Mouse (Mus musculus) gastrocnemius, adult 2 months (tissue): ENCODE measurements at regions not wholly inside any gene's neighbourhood (a gene's known extent, or its start where the extent isn't known, plus 50 kb on each side); places are given as distances from the start of the nearest gene placed in this dataset.

Experiments
- DNase-seq: peaks from one replicate; pipeline ENCODE4 v3.0.0; 2022
- H3K27ac ChIP-seq: fragments of 200-600 bp; 2 replicates; pipeline ENCODE4 v1.8.1; 2022; ENCODE audit warnings: mild to moderate bottlenecking
- H3K4me3 ChIP-seq: fragments of 200-600 bp; 2 replicates; pipeline ENCODE4 v1.8.1; 2022; ENCODE audit warnings: mild to moderate bottlenecking, moderate library complexity
- CTCF ChIP-seq: fragments of 200-600 bp; IDR thresholded peaks from 2 replicates; pipeline ENCODE4 v1.8.1; 2022; ENCODE audit warnings: antibody characterized with exemption, mild to moderate bottlenecking, moderate library complexity
- intact Hi-C: fragments of 180-260 bp; cut with DNase I; formaldehyde crosslinking; loops from one replicate; pipeline ENCODE4 v1.15.1; 2025

- H3K4me3 ChIP-seq: no peak overlapping the region
- intact Hi-C loops: no loop called here
- peak; percentile 90 for DNase-seq
- H3K27ac ChIP-seq: peak overlapping the region; percentile 92
- no peak for TF ChIP-seq CTCF
Measured at GRCm38 (mm10) chr2:167752805-167753556, 63.4 kb upstream of the Tmem189 start.

DNA sequence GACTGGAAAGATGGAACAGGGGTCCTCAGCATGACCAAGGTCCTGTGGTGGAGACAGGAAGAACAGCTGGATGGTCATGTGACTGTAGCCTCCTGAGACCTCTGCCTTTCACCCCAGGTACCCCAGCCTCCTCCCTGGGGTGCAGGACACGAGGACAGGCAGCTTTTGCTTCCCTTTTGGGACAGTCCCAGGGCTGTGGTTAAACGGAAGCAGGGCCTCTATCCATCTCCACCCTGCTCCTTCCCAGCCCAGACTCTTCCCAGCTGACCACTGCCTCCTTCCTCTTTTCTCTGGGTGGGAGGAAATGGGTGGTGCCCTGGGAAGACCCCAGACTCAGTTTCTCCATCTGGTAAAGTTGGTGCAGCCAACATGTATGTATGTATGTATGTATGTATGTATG lies 62.0 kb upstream of the Tmem189 start:
- TF ChIP-seq CTCF: no peak
- no peak overlapping the region for H3K27ac ChIP-seq
- DNase-seq: no peak
- intact Hi-C loops: no loop called here
- H3K4me3 ChIP-seq: no peak overlapping the region

GRCm38 (mm10) chr2:167748297-167748696 lies 58.7 kb upstream of the Tmem189 start:
- H3K4me3 ChIP-seq: no peak overlapping the region
- intact Hi-C loops: no loop called here
- TF ChIP-seq CTCF: no peak
- no peak overlapping the region for H3K27ac ChIP-seq
- no peak for DNase-seq

- no peak overlapping the region for H3K27ac ChIP-seq
- no peak for DNase-seq
- H3K4me3 ChIP-seq: no peak overlapping the region
- TF ChIP-seq CTCF: no peak
- intact Hi-C loops: no loop called here
Measured at GRCm38 (mm10) chr2:167747164-167747843, 57.7 kb upstream of the Tmem189 start.

GRCm38 (mm10) chr2:167746344-167746743 lies 56.7 kb upstream of the Tmem189 start:
- Histone ChIP-seq H3K4me3 (no peak overlapping the region), H3K27ac (no peak overlapping the region)
- intact Hi-C loops: no loop called here
- no peak for DNase-seq
- TF ChIP-seq CTCF: no peak

DNA sequence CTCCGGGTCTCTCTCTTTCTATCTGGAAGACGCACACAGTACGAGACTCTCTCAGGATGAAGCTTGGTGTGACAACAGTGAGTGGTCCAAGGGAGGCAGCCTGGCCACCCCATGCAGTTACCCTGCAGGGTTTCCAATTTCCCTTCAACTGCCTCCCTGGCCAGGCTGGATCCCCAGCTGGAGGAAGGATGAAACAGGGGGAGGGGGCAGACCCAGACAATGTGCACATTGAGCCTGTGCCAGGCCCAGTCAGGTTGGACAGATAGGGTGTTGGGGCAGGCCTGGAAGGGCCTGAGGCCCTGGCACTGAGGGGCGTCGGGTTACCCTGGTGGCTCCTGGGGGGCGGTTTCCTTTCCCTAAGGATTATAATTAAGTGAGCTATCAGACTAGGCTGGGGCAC lies 55.8 kb upstream of the Tmem189 start:
- Histone ChIP-seq H3K4me3 (no peak overlapping the region), H3K27ac (0 out of 2 replicates have a peak overlapping the region, but pooled peaks have one; percentile 24)
- no peak for DNase-seq
- intact Hi-C loops: no loop called here
- no peak for TF ChIP-seq CTCF

DNA sequence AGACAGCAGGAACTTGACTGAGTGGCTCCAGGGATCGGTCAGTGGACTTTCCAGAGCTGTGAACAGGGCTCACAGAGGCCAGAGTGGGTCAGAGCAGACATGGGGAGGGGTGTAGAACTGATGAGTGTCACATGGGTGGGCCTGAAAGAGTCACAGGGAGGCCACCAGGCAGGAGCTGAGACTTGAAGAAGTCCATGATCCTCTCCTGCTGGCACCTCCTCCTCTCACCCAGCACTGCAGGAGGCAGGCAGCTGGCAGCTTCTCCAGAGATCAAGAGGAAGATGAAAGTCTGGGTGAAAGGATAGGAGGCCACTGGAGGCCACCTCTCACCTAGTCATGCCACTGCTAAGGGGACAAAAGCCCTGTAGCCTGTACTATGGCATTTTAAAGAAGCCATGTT lies 54.5 kb upstream of the Tmem189 start:
- DNase-seq: no peak
- Histone ChIP-seq H3K27ac (no peak overlapping the region), H3K4me3 (no peak overlapping the region)
- no peak for TF ChIP-seq CTCF
- intact Hi-C loops: no loop called here

DNA sequence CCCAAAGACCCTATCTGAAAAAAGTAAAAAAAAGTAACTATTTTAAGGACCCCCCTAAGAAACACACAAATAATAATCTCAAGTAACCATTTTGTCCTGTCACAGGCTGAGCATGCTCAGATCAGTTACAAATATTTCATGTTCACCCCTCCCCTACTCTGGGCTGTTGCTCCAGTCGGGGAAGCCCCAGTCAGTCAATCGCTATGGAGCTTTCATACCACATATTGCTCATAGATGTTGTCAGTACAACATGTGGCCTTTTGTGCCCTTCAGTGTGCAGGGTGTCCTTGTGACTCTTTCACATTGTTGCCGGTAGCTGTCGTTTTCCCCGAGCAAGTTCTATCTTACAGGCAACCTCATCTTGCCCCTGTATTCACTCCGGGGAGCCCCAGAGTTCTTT lies 52.9 kb upstream of the Tmem189 start:
- TF ChIP-seq CTCF: no peak
- intact Hi-C loops: no loop called here
- no peak for DNase-seq
- no peak overlapping the region for H3K27ac ChIP-seq
- no peak overlapping the region for H3K4me3 ChIP-seq

DNA sequence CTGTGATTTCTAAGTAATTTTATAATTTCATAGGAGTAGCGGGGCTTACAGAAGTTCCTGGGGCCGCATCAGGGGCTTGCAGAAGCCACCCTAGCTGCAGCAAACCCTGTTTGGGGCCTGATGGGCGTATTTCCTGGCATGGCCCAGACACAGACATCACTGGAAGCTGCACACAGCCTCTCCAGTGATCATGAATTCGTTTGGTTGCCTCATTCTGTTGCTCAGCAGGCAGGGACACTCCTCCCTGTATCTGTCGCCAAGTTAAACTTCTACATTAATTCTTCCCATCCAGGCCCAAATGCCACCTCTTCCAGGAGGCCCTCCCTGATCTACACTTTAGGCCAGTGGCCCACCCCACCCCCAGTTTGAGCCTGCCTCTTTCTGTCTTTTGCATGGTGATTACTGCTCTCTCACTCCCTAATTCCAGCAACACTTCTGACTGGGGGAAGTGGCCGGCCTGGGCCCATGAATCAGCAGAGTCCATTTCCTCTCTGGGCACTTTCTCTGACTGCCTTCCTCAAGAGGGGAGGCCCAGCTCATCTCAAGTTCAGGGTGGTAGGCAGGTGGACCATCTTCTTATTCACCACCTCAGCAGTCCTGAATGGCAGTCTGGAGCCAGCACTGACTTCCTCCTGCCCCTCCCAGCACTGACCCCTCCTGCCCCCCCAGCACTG lies 51.0 kb upstream of the Tmem189 start:
- DNase-seq: no peak
- Histone ChIP-seq H3K4me3 (no peak overlapping the region), H3K27ac (peak overlapping the region; percentile 53)
- intact Hi-C loops: no loop called here
- TF ChIP-seq CTCF: no peak
